Mouse (Mus musculus): ENCODE data around the gene Rpl3. TPM values are rescaled to one million over a fixed set of nuclear protein-coding genes. Genes with fewer than 3 reads are reported as not detected.

Rpl3 gene
- polyA plus RNA-seq, 1 experiment = 873 TPM

- no peak for DNase-seq (ENCODE audit: low read depth)
- TF ChIP-seq CTCF (IDR thresholded peaks at IDR 0.05; ENCODE audit: borderline replicate concordance, extremely low read depth, insufficient read depth, insufficient read length) (no peak), POLR2A (IDR thresholded peaks at IDR 0.05; ENCODE audit: borderline replicate concordance, extremely low read depth, insufficient read depth, insufficient read length, poor library complexity, severe bottlenecking) (no peak)
These were observed 20.8 kb upstream of the Rpl3 start for GRCm38 (mm10) chr15:80112499-80112898.

- DNase-seq (ENCODE audit: low read depth) = no peak
- TF ChIP-seq CTCF (IDR thresholded peaks at IDR 0.05; ENCODE audit: borderline replicate concordance, extremely low read depth, insufficient read depth, insufficient read length) (no peak), POLR2A (IDR thresholded peaks at IDR 0.05; ENCODE audit: borderline replicate concordance, extremely low read depth, insufficient read depth, insufficient read length, poor library complexity, severe bottlenecking) (no peak)
These were observed 19.8 kb upstream of the Rpl3 start for GRCm38 (mm10) chr15:80111436-80111835.

- no peak for DNase-seq (ENCODE audit: low read depth)
- TF ChIP-seq CTCF (IDR thresholded peaks at IDR 0.05; ENCODE audit: borderline replicate concordance, extremely low read depth, insufficient read depth, insufficient read length) (no peak), POLR2A (IDR thresholded peaks at IDR 0.05; ENCODE audit: borderline replicate concordance, extremely low read depth, insufficient read depth, insufficient read length, poor library complexity, severe bottlenecking) (no peak)
These were observed 15.9 kb upstream of the Rpl3 start for GRCm38 (mm10) chr15:80107575-80107974.

GRCm38 (mm10) chr15:80107143-80107542 lies 15.5 kb upstream of the Rpl3 start:
- DNase-seq (ENCODE audit: low read depth) = no peak
- TF ChIP-seq POLR2A (IDR thresholded peaks at IDR 0.05; ENCODE audit: borderline replicate concordance, extremely low read depth, insufficient read depth, insufficient read length, poor library complexity, severe bottlenecking) = no peak
- no peak for TF ChIP-seq CTCF (IDR thresholded peaks at IDR 0.05; ENCODE audit: borderline replicate concordance, extremely low read depth, insufficient read depth, insufficient read length)

DNA sequence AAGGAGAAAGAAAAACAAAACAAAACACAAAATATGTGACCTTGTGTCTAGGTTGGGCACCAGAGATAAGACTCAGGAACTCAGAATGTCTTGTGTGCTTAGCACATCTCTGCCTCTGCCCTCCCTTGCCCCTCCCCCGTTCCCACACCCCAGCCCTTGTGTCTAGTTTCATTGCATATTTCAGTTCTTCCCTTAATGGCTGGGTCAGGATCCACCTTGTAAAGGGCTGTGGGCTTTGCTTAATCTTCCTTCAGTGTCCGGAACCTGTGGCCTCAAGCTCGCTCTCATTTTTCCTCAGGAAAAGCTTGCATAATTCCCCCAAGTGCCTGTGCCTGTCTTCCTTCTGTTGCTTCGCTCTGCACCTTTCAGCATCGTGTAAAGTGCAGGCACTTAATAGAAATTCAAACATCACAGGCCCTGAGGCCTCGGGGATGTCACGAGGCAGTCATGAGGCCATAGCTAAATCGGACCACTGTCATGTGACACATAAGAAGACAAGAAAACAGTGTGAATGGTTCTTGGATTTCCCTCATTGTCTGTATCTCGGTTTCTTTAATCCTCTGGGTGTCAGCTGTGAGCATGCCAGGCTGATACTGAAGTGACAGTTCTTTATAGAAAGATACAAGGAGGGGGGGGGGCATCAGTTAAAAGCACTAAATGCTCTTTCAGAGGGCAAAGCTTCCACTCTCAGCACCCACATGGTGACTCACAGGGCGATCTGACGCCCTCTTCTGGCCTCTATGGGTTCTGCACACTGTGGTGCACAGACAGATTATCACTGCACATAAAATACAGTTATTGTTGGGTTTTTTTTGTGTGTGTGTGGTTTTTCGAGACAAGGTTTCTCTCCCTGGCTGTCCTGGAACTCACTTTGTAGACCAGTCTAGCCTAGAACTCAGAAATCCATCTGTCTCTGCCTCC lies 14.1 kb upstream of the Rpl3 start:
- TF ChIP-seq POLR2A (IDR thresholded peaks at IDR 0.05; ENCODE audit: borderline replicate concordance, extremely low read depth, insufficient read depth, insufficient read length, poor library complexity, severe bottlenecking) (no peak), CTCF (IDR thresholded peaks at IDR 0.05; ENCODE audit: borderline replicate concordance, extremely low read depth, insufficient read depth, insufficient read length) (peak; percentile 29; the same call in 1 of the 2 replicates)
- peak; percentile 30 for DNase-seq (ENCODE audit: low read depth)

- DNase-seq (ENCODE audit: low read depth) = no peak
- TF ChIP-seq POLR2A (IDR thresholded peaks at IDR 0.05; ENCODE audit: borderline replicate concordance, extremely low read depth, insufficient read depth, insufficient read length, poor library complexity, severe bottlenecking) = no peak
- no peak for TF ChIP-seq CTCF (IDR thresholded peaks at IDR 0.05; ENCODE audit: borderline replicate concordance, extremely low read depth, insufficient read depth, insufficient read length)
These were observed 10.8 kb upstream of the Rpl3 start for GRCm38 (mm10) chr15:80102495-80102894.

GRCm38 (mm10) chr15:80101503-80101902 lies 9.8 kb upstream of the Rpl3 start:
- DNase-seq (ENCODE audit: low read depth) = no peak
- TF ChIP-seq POLR2A (IDR thresholded peaks at IDR 0.05; ENCODE audit: borderline replicate concordance, extremely low read depth, insufficient read depth, insufficient read length, poor library complexity, severe bottlenecking) (no peak), CTCF (IDR thresholded peaks at IDR 0.05; ENCODE audit: borderline replicate concordance, extremely low read depth, insufficient read depth, insufficient read length) (no peak)

DNA sequence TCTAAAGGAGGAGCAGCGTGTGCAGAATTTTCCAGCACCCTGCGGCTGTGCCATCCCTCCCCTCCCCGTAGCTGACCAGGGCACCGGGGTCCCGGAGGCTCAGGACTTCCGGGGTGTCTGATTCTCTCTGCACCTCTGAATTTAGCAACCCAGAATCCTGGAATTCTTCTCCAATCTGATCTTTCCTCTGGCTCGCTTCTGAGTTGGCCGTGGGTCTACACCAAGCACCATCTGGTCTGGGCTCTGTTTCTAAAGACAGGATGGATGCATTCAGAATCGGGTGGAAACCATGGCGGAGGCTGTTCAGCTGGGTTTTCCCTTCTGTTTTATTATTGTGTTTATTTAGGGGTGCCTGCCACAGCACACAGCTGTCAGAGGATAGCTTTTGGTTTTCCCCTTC lies 9.2 kb upstream of the Rpl3 start:
- DNase-seq (ENCODE audit: low read depth) = peak; percentile 42

GRCm38 (mm10) chr15:80100196-80100595 lies 8.5 kb upstream of the Rpl3 start:
- no peak for DNase-seq (ENCODE audit: low read depth)
- no peak for TF ChIP-seq POLR2A (IDR thresholded peaks at IDR 0.05; ENCODE audit: borderline replicate concordance, extremely low read depth, insufficient read depth, insufficient read length, poor library complexity, severe bottlenecking)
- TF ChIP-seq CTCF (IDR thresholded peaks at IDR 0.05; ENCODE audit: borderline replicate concordance, extremely low read depth, insufficient read depth, insufficient read length) = no peak

More for the DNA sequence above, 9.2 kb upstream of the Rpl3 start:
- no peak for TF ChIP-seq POLR2A (IDR thresholded peaks at IDR 0.05; ENCODE audit: borderline replicate concordance, extremely low read depth, insufficient read depth, insufficient read length, poor library complexity, severe bottlenecking)
- TF ChIP-seq CTCF (IDR thresholded peaks at IDR 0.05; ENCODE audit: borderline replicate concordance, extremely low read depth, insufficient read depth, insufficient read length) = no peak

DNA sequence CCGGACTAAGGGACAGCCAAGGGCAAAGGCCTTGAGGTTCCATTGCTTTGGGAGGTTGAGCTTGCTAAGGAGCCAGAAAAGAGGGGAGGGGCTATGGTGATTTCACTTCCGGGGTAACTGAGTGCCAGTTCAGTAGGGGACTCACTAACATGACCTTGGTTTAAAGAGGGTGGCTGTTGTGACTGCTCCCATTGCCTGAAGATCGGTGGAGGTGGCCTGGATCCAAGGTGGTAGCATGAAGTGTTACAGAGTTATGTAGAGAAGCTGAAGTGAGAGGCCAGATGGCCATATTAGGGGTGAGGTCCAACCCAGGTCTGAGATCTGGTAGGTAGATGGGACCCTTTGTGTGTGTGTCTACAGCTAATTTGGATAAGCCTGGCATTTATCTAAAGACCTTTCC lies 7.8 kb upstream of the Rpl3 start:
- no peak for TF ChIP-seq CTCF (IDR thresholded peaks at IDR 0.05; ENCODE audit: borderline replicate concordance, extremely low read depth, insufficient read depth, insufficient read length)
- no peak for TF ChIP-seq POLR2A (IDR thresholded peaks at IDR 0.05; ENCODE audit: borderline replicate concordance, extremely low read depth, insufficient read depth, insufficient read length, poor library complexity, severe bottlenecking)
- DNase-seq (ENCODE audit: low read depth) = no peak

- no peak for DNase-seq (ENCODE audit: low read depth)
- TF ChIP-seq POLR2A (IDR thresholded peaks at IDR 0.05; ENCODE audit: borderline replicate concordance, extremely low read depth, insufficient read depth, insufficient read length, poor library complexity, severe bottlenecking) (no peak), CTCF (IDR thresholded peaks at IDR 0.05; ENCODE audit: borderline replicate concordance, extremely low read depth, insufficient read depth, insufficient read length) (no peak)
These were observed 7.1 kb upstream of the Rpl3 start for GRCm38 (mm10) chr15:80098809-80099208.

GRCm38 (mm10) chr15:80097999-80098461 lies 6.4 kb upstream of the Rpl3 start:
- TF ChIP-seq CTCF (IDR thresholded peaks at IDR 0.05; ENCODE audit: borderline replicate concordance, extremely low read depth, insufficient read depth, insufficient read length) = no peak
- TF ChIP-seq POLR2A (IDR thresholded peaks at IDR 0.05; ENCODE audit: borderline replicate concordance, extremely low read depth, insufficient read depth, insufficient read length, poor library complexity, severe bottlenecking) = no peak
- DNase-seq (ENCODE audit: low read depth) = no peak

Data from brain, embryonic 14.5 days (tissue).